Mouse (Mus musculus): ENCODE results near the gene Nme1.

Gene Nme1

DNA sequence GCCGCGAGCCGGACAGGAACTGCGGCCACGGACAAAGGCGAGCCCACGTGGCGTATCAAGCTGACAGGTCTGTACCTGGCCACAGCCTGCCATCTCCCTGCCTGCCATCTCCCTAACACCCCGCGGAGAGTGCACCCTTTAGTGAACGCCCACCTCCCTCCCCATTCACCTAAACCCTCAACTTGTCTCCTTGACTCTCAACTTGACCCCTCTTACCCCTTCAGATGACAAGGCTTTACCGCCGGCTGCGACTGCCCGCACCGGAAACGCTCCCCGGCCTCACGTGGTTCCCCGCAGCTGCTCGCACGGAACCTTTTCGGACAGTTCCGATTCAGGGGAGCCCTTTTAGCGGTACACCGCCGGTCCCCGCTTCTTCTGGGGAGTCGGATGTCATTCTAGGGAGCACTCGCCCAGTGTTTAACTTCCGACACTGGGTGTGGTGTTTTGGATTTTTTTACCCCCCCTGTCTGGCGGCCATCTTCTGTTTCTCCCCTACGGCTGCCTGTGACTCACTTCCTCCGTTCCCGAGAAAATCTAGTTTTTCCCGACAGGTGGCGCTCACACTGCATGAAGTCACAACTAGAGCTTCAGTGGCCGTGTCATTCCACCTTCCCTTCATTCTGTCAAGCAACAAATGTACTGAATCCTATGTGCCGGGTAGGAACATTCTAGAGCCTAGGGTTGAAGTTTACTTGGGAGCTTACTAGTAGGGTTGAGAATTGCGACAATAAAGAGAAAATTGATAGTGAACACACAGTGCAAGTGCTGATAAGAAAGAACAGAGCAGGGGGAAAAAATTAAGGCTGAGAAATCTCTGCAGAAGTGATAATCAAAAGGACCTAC, at the start of gene Nme1, which contains the start of gene Gm20390:
TSS of gene Nme1 (minus strand) at position 517 of the 843 bp plus-strand sequence.
TSS of gene Gm20390 (minus strand) at position 289 of the 843 bp plus-strand sequence.
- peak; percentile 96 for DNase-seq (ENCODE audit: low spot score)

DNA sequence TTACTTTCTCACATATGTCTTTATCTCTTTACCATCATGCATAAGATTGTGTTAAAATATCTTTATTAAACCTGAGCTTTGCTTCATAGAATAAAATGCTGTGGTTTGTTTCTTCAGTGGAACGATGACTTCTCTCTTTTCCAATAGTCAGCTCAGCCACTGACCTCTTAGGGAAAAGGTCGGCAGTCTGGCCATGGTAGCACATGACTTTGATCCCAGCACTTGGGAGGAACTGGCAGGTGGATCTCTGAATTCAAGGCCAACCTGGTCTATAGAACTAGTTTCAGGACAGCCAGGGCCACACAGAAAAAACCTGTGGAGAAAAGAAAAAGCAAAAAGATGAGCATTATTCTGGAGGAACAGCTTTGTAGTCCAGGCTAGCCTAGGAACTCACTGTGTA, 35.0 kb upstream of the Nme1 start:
- no peak for DNase-seq (ENCODE audit: low spot score)

DNA sequence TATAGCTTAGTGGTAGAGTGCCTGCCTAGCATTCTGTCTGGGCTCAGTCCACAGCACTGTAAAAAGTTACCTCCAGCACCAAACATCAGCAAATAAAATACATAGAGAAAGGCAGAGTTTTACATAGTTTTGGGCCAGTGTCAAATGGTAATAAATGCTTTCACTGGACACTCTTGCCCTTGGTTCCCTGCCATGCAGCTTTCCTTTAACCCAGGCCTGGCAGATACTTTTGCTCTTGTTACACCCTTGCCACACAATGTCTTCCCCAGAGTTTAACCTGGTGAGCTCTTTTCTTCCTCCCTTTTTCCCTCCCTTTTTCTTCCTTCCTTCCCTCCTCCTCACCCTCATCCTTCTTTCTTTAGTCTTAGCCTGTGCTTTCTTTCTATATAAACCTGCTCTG, 31.0 kb upstream of the Nme1 start:
- DNase-seq (ENCODE audit: low spot score), result no peak

DNA sequence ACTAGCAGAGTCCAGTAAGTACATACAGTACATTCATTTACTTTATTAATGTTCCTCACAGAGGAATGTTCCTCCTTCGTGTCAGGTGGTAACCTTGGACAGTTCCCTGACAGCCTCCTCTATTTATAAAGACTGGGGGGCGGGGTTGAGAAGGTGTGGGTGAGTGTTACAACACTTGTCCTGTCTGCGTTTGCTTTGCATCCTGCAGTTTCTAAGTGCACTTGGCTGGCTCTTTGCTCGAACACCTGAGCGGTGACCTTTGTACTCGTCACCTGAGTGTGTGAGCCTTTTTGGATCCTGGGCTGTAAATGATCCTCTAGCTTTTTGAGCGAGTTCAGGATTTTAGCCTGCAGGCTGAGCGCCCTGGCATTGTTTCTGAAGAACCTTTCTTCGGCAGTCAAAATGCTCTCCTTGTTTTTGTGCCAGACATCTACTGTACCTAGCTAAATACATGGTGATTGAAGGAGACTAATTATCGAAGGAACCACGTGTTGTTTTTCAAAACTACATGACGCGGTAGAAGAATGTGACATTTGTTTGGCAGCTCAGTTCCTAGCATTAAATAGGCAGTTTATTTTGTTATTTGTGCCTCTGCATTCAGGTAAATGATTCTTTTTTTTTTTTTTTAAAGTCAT, 28.9 kb upstream of the Nme1 start:
- DNase-seq (ENCODE audit: low spot score), result peak; percentile 50

DNA sequence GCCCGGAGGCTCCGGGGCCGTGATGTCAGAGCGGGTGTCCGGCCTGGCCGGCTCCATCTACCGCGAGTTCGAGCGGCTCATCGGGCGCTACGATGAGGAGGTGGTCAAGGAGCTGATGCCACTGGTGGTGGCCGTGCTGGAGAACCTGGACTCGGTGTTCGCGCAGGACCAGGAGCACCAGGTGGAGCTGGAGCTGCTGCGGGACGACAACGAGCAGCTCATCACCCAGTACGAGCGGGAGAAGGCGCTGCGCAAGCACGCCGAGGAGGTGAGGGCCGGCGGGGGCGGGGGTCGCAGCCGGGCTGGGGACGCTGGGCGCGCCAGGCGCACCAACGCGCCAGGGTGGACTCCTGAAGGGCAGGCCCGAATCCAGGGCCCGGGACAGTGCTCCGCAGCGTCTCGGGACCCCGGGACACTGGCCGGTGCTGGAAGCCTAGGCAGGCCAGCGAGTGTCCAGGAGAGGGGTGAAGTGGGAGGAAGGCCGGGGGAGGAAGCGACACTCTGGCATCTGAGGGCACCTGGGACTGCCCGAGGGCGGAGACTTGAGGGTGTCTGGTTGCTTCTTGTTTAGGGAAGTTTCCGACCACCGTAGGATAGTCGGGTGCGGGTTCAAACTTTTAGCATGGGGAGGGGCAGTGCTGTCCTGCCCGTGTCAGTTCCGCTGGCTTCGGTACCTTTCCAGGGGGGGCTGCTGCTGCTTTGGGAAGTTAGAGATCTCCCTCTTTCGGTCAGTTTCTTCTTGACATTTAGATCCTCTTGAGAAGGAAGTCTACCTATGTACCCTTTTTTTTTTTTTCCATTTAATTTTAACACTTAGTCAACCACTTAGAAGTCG, 28.2 kb upstream of the Nme1 start:
- peak; percentile 68 for DNase-seq (ENCODE audit: low spot score)

DNA sequence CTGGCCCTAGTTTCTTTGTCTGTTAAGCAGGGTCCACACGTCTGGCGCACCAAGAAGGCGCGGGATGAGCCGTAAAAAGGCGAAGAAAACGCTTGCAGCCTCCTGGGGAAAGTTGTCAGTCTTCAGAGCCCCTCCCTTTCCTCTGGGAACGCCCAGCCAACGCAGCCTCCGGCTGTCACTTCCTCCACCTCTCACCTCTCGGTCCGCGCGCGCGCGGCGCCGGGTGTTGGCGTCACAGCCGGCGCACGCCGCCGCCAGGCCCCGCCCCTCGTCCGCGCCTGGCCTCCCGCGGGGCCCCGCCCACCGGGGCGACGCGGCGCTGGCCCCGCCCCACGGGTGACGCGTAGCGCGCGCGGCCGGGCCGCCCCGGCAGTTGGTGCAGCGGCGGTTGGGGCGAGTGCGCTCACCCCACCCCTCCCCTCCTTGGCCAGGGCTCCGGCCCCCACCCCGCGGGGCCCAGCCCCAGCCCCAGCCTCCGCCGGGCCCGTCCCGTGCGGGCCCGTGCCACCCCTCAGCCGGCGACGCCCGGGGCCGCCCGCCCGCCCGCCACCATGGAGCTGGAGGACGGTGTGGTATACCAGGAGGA, 27.5 kb upstream of the Nme1 start, which contains the start of gene Spag9:
TSS of gene Spag9 (plus strand) at position 372 of the 586 bp plus-strand sequence.
- peak; percentile 96 for DNase-seq (ENCODE audit: low spot score)

DNA sequence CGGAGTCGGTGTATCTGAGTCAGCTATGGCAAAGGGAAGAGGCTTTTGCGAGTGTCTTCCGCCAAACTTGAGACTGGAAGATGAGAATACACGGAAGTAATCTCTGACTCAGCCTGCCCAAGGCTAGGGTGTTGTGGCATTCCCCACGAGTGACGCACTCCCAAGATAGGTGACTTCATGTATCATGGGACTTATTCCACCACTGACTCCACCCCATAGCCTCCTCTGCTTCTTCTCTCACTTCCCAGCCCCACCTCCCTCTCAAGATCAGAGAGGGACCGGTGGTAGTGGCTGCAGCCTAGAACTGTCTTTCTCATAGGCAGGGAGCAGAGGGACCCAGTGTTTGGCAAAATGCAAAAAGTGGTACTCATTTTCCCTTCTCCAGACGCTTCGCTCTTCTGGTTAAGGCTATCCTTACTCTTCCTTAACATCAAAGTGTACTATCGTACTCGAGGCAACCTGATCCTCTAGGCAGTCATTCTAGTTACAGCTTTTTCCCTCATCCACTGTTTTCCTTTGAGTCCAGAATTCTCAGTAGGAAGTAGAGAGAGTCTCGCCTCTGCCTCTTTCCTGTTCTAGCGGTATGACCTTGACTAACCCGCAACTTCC, 26.9 kb upstream of the Nme1 start:
- peak; percentile 79 for DNase-seq (ENCODE audit: low spot score)

DNA sequence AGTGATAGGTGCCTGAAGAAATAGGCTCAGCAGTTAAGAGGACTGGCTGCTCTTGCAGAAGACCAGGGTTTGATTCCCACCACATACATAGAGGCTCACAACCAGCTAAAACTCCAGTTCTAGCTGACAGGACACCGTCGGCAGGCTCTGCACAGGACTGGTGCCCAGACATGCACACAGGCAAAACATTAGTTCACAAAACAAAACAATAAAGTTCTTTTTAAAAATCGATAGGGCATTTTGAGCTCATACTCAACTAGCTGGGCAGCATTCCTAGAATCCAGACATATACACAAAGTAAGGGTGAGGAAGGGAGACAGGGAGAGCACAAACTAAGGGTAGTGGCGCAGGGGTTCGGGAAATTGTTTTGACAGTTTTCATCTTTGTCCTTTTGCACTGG, 26.2 kb upstream of the Nme1 start:
- DNase-seq (ENCODE audit: low spot score), result no peak

DNA sequence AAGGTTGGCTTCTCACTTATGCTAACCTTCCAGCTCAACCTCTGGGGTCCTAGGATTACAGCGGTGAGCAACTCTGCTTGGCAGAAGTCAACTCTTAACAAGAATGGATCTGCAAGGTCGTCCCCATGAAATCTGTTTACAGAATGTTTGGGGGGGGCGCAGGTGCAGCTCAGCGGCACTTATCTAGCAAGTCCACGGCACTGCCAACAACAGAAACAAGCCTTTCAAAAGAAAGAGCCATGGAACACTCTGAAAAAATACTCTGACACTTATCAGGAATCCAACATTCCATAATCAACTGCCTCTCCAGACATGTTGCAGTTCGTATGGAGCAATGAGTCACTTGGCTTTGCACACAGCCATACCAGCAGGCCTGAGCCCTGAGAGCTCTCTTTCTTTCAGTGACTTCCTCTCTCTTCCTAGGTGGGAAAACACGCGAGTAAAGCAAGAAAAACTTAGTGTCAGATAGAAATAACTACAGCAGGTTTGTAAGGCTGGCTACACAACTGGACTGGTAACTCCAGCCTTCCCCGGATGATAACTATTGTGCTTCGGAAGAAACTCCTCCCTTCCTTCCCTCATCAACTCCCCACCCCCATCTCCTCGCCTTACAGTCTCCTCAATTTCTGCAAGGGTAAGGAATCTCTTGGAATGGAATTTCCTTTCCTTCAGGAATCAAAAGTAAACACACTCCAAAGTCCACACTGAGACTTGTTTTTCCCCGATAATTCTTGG, 20.2 kb upstream of the Nme1 start:
- DNase-seq (ENCODE audit: low spot score), result no peak

DNA sequence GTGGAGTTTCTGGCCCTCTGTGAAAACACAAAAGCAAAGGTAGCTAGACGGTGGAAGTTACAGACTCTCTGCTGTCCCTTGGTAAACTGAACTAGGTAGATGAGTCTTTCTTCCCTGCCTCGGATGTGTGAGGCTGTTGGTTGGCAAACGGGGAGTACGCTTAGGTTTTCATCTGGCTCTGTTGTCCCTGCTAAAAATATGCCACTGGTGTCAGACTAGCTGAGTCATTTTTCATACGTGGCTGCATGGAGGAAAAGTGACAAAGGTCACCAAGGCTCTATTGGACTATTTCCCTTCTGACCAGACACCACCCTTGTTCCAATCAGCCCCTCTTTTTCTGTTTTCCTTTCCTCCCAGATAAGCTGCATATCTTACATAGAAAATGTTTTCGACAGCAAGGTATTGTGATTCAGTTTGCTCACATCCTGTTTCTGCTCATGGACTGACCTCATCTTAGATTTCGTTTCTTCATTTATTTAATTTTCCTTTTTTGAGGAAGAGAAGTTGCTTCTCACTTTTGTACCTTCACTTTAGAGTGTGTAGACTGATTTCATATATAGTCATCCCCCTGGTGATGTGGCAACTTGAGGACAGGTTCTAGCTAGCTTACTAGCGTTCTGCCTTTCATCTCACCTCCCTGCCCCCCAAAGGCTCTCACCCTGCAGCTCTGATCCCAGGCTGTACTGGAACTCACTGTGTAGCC, 19.5 kb upstream of the Nme1 start:
- no peak for DNase-seq (ENCODE audit: low spot score)

DNA sequence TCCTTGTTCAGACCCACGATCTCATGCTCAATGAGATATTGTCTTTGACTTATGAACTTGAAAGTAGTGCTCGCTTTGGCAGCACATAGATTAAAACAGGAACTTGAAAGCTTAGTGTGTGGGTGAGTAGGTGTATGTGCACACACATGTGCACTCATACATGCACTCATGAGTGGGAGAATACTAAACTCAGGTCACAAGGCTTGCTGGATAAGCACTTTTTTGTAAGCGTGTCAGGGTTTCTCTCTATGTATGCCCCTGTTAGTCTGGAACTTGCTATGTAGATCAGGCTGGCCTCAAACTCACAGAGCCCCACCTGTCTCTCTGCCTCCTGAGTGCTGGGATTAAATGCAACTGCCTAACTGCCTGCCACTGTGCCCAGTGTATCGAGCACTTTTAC, 18.7 kb upstream of the Nme1 start:
- DNase-seq (ENCODE audit: low spot score), result no peak

DNA sequence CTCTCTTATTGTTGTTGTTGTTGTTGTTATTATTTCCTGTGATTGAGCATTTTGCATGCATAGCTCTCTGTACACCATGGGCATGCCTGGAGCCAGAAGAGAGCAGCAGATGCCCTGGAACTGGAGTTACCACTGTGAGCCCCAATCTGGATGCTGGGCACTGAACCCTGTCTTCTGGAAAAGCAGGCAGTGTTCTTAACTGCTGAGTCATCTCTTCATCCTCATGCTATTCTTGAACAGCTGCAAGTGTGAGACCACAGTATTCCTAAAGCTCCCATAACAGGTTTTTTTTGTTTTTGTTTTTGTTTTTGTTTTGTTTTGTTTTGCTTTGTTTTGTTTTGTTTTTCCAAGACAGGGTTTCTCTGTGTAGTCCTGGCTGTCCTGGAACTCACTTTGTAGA, 18.0 kb upstream of the Nme1 start:
- no peak for DNase-seq (ENCODE audit: low spot score)

DNA sequence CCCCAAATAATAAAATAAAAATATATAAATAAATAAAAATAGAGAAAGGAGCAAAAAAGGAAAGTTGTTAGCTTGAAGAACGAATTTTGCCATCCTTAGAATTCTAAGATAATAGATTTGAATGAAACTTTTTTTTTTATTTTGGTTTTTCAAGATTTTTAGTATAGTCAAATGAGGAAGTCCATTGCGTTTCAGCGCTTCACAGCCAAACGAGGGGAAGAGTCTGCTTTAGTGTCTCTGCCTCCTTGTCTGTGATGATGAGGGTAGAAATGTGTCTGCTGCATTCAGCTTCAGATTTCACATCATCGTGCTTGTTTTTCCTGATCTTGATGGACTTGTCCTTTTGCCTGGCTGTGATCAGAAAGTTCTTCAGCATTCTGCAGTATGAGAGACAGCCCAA, 16.9 kb upstream of the Nme1 start:
- DNase-seq (ENCODE audit: low spot score), result no peak

DNA sequence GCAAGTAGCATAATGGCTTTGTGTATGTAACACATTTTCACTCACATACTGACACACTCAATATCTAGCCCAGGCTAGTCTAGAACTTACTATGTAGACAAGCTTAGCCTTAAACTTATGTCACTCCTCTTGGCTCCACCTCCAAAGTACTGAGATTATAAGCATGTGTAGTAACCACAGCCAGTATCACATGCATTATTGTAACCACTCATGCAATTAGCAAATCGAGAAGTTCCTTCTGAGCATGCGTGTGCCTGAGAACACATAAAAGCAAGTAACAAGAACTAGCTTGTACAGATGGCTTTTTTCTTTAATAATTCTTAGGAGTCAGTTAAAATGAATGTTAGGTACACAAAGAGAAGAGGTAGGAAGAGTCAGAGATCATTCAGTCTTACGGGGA, 16.3 kb upstream of the Nme1 start:
- DNase-seq (ENCODE audit: low spot score), result no peak

DNA sequence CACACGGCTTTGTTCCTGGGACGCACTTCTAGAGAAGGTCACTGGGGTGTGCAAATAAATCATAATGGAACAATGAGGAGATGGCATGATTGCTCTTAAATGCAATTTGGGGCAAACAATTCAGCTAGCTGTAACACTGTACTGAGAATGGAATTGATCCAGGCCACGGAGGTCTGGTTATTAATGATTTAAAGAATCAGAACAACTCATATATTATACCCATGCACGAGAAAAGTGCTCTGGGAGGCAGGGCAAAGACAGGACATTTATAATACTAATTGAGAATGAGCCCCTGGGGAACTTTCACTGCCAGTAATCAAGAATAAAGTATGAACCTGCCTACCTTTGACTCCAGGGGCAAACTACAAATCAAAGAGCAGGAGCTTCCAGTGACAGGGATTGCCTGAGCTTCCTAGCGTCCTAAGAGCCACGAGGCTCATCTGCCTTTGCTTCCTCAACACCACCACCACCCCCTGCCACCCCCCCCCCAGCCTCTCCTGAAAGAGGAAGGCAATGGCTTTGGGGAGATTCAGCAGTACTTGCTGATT, 11.3 kb upstream of the Nme1 start:
- no peak for DNase-seq (ENCODE audit: low spot score)

DNA sequence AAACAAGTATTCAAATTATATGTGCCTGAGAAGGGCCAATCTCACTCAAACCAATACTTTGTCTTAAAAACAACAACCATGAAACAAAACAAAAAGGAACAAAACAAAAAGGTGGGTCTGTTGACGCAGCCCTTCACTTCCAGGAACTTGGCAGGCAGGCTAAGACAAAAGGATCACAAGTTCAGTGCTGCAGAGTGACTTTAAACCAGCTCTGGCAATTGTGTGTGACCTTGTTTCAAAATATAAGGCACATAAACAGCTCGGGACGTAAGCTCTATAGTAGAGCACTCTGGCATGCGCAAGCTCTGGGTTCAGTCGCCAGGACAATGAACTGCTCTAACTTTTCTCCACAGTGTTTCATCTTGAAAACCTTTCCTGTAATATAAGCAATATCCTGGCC, 4.6 kb upstream of the Nme1 start:
- no peak for DNase-seq (ENCODE audit: low spot score)

DNA sequence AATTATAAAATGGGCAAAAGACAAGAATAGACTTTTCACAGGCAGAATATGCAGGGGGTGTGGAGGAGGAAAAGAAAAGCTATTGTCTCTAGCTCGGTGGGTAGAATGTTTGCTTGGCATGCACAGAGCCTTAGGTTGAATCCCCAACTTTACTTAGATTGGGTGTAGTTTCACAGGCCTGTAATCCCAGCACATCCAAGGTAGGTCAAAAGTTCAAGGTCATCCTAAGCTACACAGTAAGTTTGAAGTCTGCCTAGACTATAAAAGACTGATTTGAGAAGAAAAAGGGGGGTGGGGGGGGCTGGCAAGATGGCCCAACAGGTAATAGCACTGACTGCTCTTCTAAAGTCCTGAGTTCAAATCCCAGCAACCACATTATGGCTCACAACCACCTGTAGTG, 1.5 kb upstream of the Nme1 start:
- DNase-seq (ENCODE audit: low spot score), result no peak

DNA sequence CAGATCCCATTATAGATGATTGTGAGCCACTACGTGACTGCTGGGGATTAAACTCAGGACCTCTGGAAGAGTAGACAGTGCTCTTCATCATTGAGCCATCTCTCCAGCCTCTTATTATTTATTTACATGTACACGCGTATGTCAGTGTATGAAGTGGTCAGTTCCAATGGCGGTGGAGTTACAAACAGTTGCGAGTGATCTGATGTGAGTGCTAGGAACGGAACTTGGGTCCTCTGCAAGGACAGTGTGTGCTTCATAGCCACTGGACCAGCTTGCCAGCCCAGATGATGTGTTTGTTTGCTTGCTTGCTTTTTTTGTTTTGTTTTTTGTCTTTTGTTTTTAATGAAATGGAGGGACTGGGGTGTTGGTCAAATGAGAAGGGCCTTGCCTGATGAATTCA, 850 bp upstream of the Nme1 start:
- no peak for DNase-seq (ENCODE audit: low spot score)

DNA sequence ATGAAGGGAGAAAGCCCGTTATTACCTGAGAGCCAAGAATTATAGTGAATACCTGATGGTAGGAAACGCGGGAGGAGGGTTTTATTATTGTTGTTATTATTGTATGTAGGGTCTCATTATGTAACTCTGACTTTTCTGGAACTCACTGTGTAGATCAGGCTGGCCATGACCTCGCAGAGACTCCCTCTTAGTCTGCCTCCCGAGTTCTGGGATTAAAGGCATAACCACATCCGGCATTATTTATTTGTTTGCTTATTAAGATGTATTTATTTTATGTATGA, 467 bp upstream of the Nme1 start:
- DNase-seq (ENCODE audit: low spot score), result no peak

DNA sequence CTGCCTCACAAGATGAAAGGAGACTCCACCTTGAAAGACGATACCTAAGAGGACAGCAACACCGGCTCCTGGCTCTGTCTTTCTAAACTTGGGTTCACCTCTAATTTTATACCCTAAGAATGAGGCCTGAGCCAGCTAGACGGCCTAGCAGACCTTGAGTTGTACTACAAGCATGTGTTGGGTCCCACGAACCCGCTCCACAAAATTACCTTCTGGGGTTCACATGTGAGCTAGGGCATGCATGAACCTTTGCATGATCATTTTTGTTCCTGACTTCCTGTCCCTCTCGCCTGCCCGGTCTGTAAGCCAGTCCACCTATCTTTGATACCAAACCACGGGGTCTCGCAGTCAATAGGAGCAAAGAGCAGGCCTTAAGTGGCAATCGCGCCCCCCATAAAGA, 940 bp downstream of the Nme1 start:
- DNase-seq (ENCODE audit: low spot score), result no peak
